Mouse (Mus musculus) natural killer cell, adult 2 months (primary cell): Measurements from ENCODE around the gene Rpl3.
A peak's percentile ranks its signal among the peaks of the same experiment; 100 is the strongest.

Experiments
- DNase-seq, 2 experiments: peaks; one replicate each; pipeline ENCODE4 v3.0.0; 2022; ENCODE audit warnings: low spot score in 2 of 2

Gene Rpl3

GRCm38 (mm10) chr15:80035341-80035885 lies 56.3 kb downstream of the Rpl3 start:
- no peak for DNase-seq

- DNase-seq: no peak
Observed at GRCm38 (mm10) chr15:80034913-80035312, 56.8 kb downstream of the Rpl3 start.

GRCm38 (mm10) chr15:80034366-80034765 lies 57.3 kb downstream of the Rpl3 start:
- no peak for DNase-seq

- DNase-seq: peak in 1 of 2 experiments; percentile 18
Observed at GRCm38 (mm10) chr15:80031133-80031532, 60.5 kb downstream of the Rpl3 start.

GRCm38 (mm10) chr15:80030399-80030798 lies 61.3 kb downstream of the Rpl3 start:
- no peak for DNase-seq

- no peak for DNase-seq
Observed at GRCm38 (mm10) chr15:80028862-80029261, 62.8 kb downstream of the Rpl3 start.
